In the genomic region with DNA sequence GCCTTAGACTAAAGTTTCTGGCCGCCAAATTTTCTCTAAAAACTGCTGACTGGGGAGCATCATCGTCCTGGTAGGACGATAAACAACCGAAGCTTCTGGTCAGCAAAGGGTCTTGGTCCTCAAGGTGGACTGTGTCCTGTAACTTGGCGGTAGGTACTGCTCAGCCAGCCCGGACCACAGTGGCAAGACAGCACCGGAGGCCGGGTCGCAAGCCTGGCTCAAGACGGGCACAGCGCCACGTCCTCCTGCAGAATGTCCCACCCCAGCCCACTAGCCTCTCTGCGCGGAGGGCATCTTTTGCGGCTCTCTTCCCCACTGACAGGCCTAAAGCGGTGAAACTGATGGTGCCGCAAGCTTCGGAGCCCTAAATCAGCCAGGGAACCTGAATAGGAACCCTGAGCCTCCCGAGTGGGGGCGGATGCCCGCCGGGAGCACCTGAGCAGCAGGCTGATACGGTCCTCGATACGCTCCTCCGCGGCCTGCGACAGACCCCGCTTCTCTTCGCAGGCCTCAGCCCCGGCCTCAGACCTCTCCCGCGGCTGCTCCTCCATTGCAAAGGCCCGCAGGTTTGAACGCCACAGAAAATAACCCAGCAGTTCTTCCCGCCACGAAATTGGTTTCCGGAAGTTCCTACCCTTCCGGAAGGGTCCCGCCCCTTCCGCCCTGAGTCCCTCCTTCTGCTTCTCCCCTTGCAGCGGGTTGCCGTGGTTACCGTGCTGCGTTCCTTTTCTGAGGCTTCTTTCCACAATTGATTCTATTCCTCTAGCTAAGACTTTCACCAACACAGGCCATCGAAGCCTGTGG, we compare ENCODE assay signal across 8 mouse cellular contexts. TPM values are rescaled to one million over a fixed set of nuclear protein-coding genes. Genes with fewer than 3 reads are reported as not detected.
DNase-seq lines count a peak whose midpoint lies in the region; ATAC-seq and TF ChIP-seq lines count a peak whose summit lies in the region.

A gene (minus strand): TSS at position 648 of the 804 bp plus-strand sequence.

- peak; percentile 87 for DNase-seq in ES-E14 (ENCODE audit: low read depth, low spot score)
- DNase-seq in cerebellum, adult 11-12 months: peak; percentile 67
- peak; percentile 86 for DNase-seq in heart, postnatal 4 days
- DNase-seq in layer of hippocampus, adult 8-10 months (ENCODE audit: low spot score in 2 of 2): peak; percentile 78
- peak; percentile 78 for DNase-seq in ovary, adult 18-20 months (ENCODE audit: low spot score)
- peak; percentile 89 for DNase-seq in thymus, postnatal 0 days (ENCODE audit: low spot score)

- H3K27me3 ChIP-seq in forebrain, embryonic 16.5 days (replicated peaks; ENCODE audit: control insufficient read depth, insufficient read depth, low read length): no peaks in the 10 kb centered on the region
- no peaks in the 10 kb centered on the region for H3K27me3 ChIP-seq in lung, embryonic 15.5 days

- H3K9ac ChIP-seq in ES-E14 (ENCODE audit: insufficient read depth, low read depth, low read length, poor library complexity, severe bottlenecking): peak within 1 kb of the TSS; percentile 93
- H3K9ac ChIP-seq in forebrain, embryonic 16.5 days (replicated peaks; ENCODE audit: low read depth, low read length): peak within 1 kb of the TSS; percentile 61
- H3K9ac ChIP-seq in lung, embryonic 15.5 days: peak within 1 kb of the TSS; percentile 80

- no peaks in the 10 kb centered on the region for H3K9me3 ChIP-seq in ES-E14 (ENCODE audit: control insufficient read depth, insufficient read depth, low read depth, low read length)
- H3K9me3 ChIP-seq in forebrain, embryonic 16.5 days (ENCODE audit: control insufficient read depth, low read length): no peaks in the 10 kb centered on the region
- H3K9me3 ChIP-seq in lung, embryonic 15.5 days: no peaks in the 10 kb centered on the region

- in situ Hi-C loops in ES-E14 (cut with MboI; ENCODE audit: low sequenced_read_pairs in 2 of 2, unreplicated experiment in 2 of 2): no loop called here

- peak within 1 kb of the TSS; percentile 93 for H3K4me2 ChIP-seq in forebrain, embryonic 16.5 days (ENCODE audit: low read length)
- H3K4me2 ChIP-seq in lung, embryonic 15.5 days: peak within 1 kb of the TSS; percentile 87

- peak within 1 kb of the TSS; percentile 69; the same call in 1 of the 2 replicates for H3K27ac ChIP-seq in ES-E14 (ENCODE audit: insufficient read depth, low read depth, low read length, poor library complexity, severe bottlenecking)
- no peak within 1 kb of the TSS for H3K27ac ChIP-seq in forebrain, embryonic 16.5 days (ENCODE audit: low read length)
- H3K27ac ChIP-seq in lung, embryonic 15.5 days: peak within 1 kb of the TSS; percentile 57

- peaks cover 24% of the 10 kb centered on the region for H3K36me3 ChIP-seq in ES-E14 (ENCODE audit: control insufficient read depth, insufficient read depth, low read length, poor library complexity, severe bottlenecking)
- H3K36me3 ChIP-seq in forebrain, embryonic 16.5 days (ENCODE audit: control insufficient read depth, insufficient read depth): no peaks in the 10 kb centered on the region
- peaks cover 28% of the 10 kb centered on the region for H3K36me3 ChIP-seq in lung, embryonic 15.5 days

- no peaks in the 10 kb centered on the region for H3K4me1 ChIP-seq in ES-E14 (ENCODE audit: control insufficient read depth in 2 of 2, insufficient read depth in 2 of 2, low read length in 2 of 2, poor library complexity in 1 of 2)
- H3K4me1 ChIP-seq in forebrain, embryonic 16.5 days (replicated peaks; ENCODE audit: control insufficient read depth, insufficient read depth, low read length): peaks cover 9% of the 10 kb centered on the region
- H3K4me1 ChIP-seq in lung, embryonic 15.5 days: peaks cover 21% of the 10 kb centered on the region

- under 1% methylated on average over 46 of the region's 46 CpGs for WGBS in forebrain, embryonic 16.5 days
- WGBS in lung, embryonic 15.5 days: under 1% methylated on average over 46 of the region's 46 CpGs

- ATAC-seq in forebrain, embryonic 16.5 days: peak; percentile 99
- ATAC-seq in lung, embryonic 15.5 days (ENCODE audit: borderline replicate concordance, extremely low read depth, low FRiP score, low TSS enrichment): peak; percentile 93

- peak within 1 kb of the TSS; percentile 91 to 92 for H3K4me3 ChIP-seq in ES-E14 (ENCODE audit: insufficient read depth in 1 of 2, low read depth in 1 of 2, low read length in 2 of 2, poor library complexity in 1 of 2, severe bottlenecking in 1 of 2)
- peak within 1 kb of the TSS; percentile 65 for H3K4me3 ChIP-seq in forebrain, embryonic 16.5 days (replicated peaks; ENCODE audit: low read length)
- peak within 1 kb of the TSS; percentile 94 for H3K4me3 ChIP-seq in lung, embryonic 15.5 days

TF ChIP-seq in ES-E14, 5 proteins besides CTCF, POLR2A, EP300 and RAD21:
- no peak for TF ChIP-seq ZC3H11A (IDR thresholded peaks at IDR 0.05; ENCODE audit: borderline replicate concordance, low read depth, low read length)
- 0 out of 2 replicates have a peak, but pooled peaks have one; percentile 7 for TF ChIP-seq MAFK (IDR thresholded peaks at IDR 0.05; ENCODE audit: insufficient read depth, low read depth, low read length)
- 0 out of 2 replicates have a peak, but pooled peaks have one; percentile 36 for TF ChIP-seq HCFC1 (IDR thresholded peaks at IDR 0.05; ENCODE audit: borderline replicate concordance, insufficient read depth, low read length)
- TF ChIP-seq ZNF384 (IDR thresholded peaks at IDR 0.05; ENCODE audit: low read depth, low read length): no peak
- no peak for TF ChIP-seq CHD2 (IDR thresholded peaks at IDR 0.05; ENCODE audit: low read depth, low read length)

RNA-seq across cellular contexts. Expression of the gene that starts here (rescaled TPM):
- 31.6 and 39.9 TPM in 2 replicates for total RNA-seq in ES-E14 (2012; rRNA removed)
- 13.4 and 14.7 TPM in 2 replicates for polyA plus RNA-seq in forebrain, embryonic 16.5 days (2015; fragmentation: Nextera tagmentation; extraction: Ambion mirVana)
- total RNA-seq in heart, postnatal 4 days (2021): 1 to 10 TPM; 8.7 to 9.3 TPM
- total RNA-seq in layer of hippocampus, adult 8-10 months (2022): under 1 TPM in 3 of 4 experiments, not detected in 1; 0.33 to 0.90 (median 0.43) TPM
- polyA plus RNA-seq in lung, embryonic 15.5 days (2015; fragmentation: Nextera tagmentation; extraction: Ambion mirVana): 37.4 and 38.1 TPM in 2 replicates
- 36.9 TPM in 2 replicates for polyA plus RNA-seq in thymus, postnatal 0 days (2015; fragmentation: Nextera tagmentation; extraction: Ambion mirVana)

Comparison
In these comparisons a context has a peak if more than half of its experiments do, and no peak if none do; other contexts are left out.
1. RNA of the gene that starts here (total RNA-seq): 31.6 to 39.9 TPM in ES-E14 and 8.7 to 9.3 TPM in heart, postnatal 4 days; 0.33 to 0.90 TPM in layer of hippocampus, adult 8-10 months; every median in the first group is over 4 times any median in the second.
2. Peak in DNase-seq in layer of hippocampus, adult 8-10 months; RNA of the gene not detected or under 1 TPM.
3. Peak in every context shown above with its lines, with median percentiles within 50 percentile points of each other: DNase-seq, H3K4me3 ChIP-seq and H3K9ac ChIP-seq.